Mouse (Mus musculus) adrenal gland, postnatal 10 days (tissue): Measurements from ENCODE around the gene Pus1. TPM values are rescaled to one million over a fixed set of nuclear protein-coding genes. Genes with fewer than 3 reads are reported as not detected.

ENCODE experiments used
- total RNA-seq, 2 experiments: library from RNA; stranded (reverse); gene quantifications; 2 replicates each; pipeline ENCODE4 v1.2.3; 2021

Pus1 gene
- total RNA-seq, 2 experiments from 2014 or later = 34.6 to 36.9 TPM

Other genes with a start within 250 kb of the Pus1 start
- under 1 TPM; 0.27 to 0.30 TPM for gene Galnt9, start 236.3 kb downstream of the Pus1 start, total RNA-seq
- 10 to 100 TPM; 18.2 to 19.1 TPM for gene Noc4l, start 127.2 kb downstream of the Pus1 start, total RNA-seq
- gene Ddx51, start 127.2 kb downstream of the Pus1 start, total RNA-seq = 10 to 100 TPM; 16.0 to 17.6 TPM
- gene Ep400, start 9.9 kb downstream of the Pus1 start, total RNA-seq = 10 to 100 TPM; 64.7 to 76.0 TPM
- gene Ulk1, start 29.4 kb upstream of the Pus1 start, total RNA-seq = 10 to 100 TPM; 49.8 to 50.4 TPM
- gene Hscb, start 59.1 kb upstream of the Pus1 start, total RNA-seq = 10 to 100 TPM; 21.2 to 27.7 TPM
- gene Chek2, start 59.3 kb upstream of the Pus1 start, total RNA-seq = 1 to 10 TPM; 6.8 to 7.8 TPM
- gene Ttc28, start 99.1 kb upstream of the Pus1 start, total RNA-seq = 10 to 100 TPM; 25.0 to 29.1 TPM